Mouse (Mus musculus): Measurements from ENCODE around the gene Rps15. TPM values are rescaled to one million over a fixed set of nuclear protein-coding genes. Genes with fewer than 3 reads are reported as not detected.

Gene Rps15
- total RNA-seq, 2 experiments from 2014 or later = 952 to 954 TPM

DNA sequence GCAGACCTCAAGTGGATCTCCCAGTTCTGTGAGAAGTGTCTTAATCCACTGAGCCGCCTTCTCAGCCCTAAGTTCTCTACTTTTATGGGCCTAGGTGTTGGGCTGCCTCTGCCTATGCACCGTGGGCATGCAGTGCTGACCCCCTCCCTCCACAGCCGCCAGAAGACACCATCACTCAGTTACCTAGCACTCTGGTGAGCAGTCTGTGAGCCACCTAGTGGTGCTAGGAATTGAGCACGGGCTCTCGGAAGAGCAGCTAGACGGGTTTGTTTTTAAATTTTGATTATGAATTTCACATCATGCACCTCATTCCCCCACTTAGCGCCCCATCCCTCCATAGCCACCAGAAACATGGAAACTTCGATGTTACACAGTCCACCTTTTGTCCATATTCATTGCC lies 3.6 kb upstream of the Rps15 start:
- no peak for DNase-seq

- DNase-seq = no peak
Measured at GRCm38 (mm10) chr10:80293325-80293724, 1.1 kb downstream of the Rps15 start.

DNA sequence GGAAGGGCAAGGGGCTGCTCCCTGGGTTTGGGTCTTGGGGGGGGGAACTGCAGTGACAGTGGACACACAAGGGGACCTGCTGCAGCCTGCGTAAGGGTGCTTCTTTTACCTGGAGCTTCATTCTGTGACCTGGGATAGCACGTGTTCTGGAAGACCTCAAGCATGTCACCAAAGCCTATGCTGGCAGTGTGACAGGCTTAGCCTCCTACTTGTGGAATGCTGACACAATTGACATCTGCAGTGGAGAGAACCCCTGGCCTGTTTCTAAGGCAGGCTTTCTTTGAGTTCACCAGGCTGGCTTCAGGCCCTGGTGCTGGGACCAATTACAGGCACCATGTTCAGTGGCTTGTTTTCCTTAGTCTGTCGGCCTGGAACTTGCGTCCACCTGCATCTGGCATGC lies 2.1 kb downstream of the Rps15 start:
- DNase-seq = no peak

DNA sequence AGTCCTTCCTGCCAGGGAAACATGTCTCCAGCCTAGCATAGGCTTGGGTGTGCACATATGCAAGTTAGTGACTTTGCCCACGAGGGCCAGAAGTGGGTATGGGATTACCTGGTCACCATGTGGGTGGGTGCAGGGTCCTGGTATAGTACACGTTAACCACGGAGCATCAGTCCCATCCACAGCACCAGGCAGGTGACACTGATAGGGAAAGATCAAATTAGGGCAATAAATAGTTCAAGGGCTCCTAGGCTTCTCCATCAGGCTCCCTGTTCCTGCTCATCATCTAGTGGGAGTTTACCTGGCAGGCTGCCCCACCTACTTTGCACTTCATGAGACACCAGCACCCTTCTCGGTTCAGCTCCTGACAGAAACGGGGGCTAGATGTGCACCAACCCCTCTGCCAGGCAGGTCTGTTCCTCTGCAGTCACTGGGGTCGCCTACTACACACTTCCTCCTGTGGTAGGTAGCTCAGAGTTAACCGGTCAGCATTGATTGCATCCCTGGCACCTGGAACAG lies 2.6 kb downstream of the Rps15 start:
- DNase-seq = no peak

- peak; percentile 71 for DNase-seq
Measured at GRCm38 (mm10) chr10:80295618-80296425, 3.6 kb downstream of the Rps15 start, which contains the start of gene Apc2. TSS of gene Apc2 (plus strand) at chr10:80295977.

DNA sequence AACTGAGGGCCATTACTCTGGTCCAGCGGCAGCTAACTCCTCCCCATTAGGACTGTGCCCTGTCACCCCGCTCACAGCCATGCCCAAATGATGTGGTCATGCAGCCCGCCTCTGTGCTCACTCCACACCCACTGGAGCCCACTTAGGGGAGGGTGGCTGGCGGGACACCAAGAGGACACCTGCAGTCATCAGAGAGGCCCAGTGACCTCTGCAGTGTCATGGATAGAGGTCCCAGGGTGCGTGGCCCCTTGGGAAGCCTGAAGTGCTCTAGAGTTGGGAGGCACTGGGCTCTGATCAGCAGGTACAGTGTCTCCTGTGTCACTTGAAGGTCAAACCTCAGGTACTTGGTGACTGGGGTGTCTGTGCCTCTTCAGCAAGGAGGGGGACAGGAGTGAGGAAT lies 4.6 kb downstream of the Rps15 start:
- DNase-seq = no peak

DNA sequence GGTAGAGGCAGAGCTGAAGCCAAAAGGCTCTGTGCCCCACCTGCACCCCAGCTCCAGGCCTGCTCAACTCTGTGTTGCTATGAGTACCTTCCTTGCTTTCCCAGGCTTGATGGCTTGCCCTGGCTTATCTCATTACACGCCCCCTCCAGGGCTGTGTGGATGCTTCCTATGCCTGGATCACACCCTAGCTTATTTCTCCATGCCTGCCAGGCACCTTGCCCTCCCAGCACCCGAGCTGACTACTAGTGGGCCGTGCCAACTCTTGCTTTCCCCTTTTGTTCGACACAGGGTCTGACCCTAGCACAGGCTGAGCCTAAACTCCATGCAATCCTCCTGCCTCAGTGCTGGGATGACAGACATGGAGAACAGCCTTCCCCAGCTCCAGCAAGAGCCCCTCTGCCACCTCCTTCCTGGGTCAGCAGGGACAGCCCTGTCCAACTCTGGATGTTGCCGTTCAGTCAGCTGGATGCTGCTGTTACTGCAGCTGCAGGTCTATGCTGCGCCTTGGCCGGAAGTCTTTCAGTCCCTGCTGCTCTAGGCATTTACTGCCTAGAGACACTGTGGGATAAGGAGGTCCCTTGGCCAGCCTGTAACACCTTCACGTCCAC lies 5.4 kb downstream of the Rps15 start:
- DNase-seq = no peak

DNA sequence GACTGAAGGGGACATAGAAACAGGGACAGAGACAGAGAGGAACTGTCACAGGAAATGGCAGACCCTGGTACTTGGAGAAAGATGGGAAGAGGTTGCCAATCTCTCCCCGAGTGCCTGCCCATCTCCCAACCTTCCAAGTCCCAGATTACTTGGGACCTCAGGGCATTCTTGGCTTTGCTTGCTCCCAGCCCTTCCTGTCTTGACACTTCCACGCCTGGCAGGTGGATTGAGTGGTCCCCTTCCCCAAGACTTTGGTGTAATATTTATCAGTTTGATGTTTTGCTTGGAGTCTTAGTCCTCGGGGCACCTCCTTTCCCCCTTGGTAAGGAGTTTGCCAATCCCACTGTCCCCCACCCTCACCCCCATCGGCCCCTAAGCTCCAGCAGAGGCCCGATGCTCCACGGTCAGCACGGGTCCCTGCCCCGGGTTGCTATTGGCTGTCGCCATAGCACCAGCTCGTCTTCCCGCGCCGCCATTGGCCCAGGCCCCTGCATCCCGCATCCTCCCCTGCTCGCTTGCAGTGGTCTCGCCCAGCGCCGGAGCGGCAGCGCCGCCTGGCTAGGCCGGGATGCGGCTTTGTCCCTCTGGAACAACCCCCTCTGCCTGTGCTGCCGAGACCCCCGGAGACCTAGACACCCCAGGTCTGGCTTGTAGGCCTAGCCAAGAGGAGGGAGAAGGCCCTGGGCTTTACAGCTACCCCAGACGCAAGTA lies 6.5 kb downstream of the Rps15 start:
- peak; percentile 54 for DNase-seq

GRCm38 (mm10) chr10:80299301-80299700 lies 7.0 kb downstream of the Rps15 start:
- DNase-seq = no peak

- no peak for DNase-seq
Measured at GRCm38 (mm10) chr10:80299824-80300223, 7.6 kb downstream of the Rps15 start.

- no peak for DNase-seq
Measured at GRCm38 (mm10) chr10:80300672-80301181, 8.5 kb downstream of the Rps15 start.

DNA sequence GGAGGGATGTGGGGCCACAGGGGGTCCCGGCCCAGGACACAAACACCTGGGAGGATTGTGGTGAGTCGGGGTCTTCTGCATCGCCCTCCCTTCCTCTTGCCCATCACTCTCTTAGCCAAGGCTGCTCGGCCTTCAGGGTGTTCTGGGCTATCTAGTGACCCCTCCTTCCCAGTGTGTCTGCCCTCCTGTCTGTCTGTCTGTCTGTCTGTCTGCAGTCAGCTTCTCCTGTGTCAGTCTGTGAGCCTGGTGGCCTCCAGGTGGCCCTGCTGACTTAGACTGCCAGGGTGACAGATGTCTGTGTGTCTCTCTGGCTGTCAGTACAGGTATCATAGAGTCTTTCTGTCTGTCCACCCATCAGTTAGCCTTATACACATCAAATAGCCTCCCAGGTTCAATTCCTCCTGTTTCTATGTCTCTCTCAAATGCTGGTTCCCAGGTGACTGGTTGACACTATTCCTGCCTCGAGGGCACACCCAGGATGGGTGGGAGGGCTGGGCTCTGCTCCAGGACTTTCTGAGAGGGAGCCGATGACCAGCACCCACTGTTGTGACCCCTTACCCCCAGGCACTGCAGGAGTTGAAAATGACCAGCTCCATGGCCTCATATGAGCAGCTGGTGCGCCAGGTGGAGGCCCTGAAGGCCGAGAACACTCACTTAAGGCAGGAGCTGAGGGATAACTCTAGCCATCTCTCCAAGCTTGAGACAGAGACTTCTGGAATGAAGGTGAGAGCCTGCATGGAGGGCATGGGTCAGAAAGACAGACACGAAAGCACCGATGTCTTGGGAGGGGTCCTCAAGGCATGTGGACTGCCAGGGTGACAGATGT lies 9.2 kb downstream of the Rps15 start:
- no peak for DNase-seq

DNA sequence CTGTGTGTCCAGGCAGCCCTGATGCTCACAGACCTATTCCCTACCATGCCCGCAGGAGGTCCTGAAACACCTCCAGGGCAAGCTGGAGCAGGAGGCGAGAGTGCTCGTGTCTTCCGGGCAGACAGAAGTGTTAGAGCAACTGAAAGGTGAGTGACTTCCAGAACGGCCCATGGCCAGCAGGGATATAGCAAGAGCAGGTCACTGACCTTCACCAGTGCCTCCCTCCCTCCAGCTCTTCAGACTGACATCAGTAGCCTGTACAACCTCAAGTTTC lies 9.8 kb downstream of the Rps15 start:
- DNase-seq = no peak

DNA sequence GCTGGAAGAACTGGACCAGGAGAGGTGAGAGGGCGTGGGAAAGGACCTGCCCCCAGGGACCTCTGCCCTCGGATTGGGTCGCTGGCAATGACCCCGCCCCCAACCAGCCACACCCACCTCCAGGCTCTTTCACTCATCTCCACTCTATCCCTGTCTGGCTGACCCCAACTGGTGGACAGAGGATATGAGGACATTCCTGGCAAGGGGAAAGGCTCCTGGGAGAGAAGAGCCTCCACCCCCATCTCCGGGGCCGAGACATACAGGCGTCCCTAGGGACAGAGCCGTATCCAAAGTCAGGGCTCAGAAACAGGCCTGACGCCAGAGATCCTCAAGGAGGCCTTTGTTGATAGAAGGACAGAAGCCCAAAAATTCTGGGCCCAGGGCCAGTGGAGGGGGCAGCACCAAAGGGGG lies 10.2 kb downstream of the Rps15 start:
- peak; percentile 75 for DNase-seq

DNA sequence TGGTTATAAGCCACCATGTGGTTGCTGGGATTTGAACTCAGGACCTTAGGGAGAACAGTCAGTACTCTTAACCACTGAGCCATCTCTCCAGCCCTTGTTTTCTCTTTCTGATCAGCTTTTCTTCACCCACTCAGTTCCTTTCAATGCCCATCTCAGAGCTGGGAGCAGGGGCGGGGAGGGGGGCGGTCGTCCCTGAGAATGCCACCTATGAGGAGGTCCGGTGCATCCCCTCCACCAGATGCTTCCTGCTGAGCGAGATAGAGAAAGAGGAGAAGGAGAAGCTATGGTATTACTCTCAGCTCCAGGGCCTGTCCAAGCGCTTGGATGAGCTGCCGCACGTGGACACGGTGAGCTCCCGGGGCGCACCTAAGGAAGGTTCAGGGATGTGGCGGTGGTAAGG lies 12.2 kb downstream of the Rps15 start:
- DNase-seq = no peak

DNA sequence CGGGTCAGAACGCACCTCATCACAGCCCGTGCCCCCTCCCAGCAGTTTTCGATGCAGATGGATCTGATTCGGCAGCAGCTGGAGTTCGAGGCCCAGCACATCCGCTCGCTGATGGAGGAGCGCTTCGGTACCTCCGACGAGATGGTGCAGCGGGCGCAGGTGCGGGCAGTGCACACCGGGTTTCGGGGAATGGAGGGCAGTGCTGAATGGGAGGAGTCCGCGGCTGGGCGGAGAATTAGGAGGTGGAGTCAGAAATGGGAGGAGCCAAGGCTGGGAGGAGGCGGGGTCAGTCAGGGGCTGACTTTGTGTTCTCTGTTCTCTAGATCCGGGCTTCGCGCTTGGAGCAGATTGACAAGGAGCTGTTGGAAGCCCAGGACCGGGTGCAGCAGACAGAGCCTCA lies 12.6 kb downstream of the Rps15 start:
- no peak for DNase-seq

- no peak for DNase-seq
Measured at GRCm38 (mm10) chr10:80311560-80311959, 19.3 kb downstream of the Rps15 start.

- DNase-seq = no peak
Measured at GRCm38 (mm10) chr10:80312586-80313504, 20.6 kb downstream of the Rps15 start.

GRCm38 (mm10) chr10:80313627-80314201 lies 21.5 kb downstream of the Rps15 start:
- DNase-seq = no peak

DNA sequence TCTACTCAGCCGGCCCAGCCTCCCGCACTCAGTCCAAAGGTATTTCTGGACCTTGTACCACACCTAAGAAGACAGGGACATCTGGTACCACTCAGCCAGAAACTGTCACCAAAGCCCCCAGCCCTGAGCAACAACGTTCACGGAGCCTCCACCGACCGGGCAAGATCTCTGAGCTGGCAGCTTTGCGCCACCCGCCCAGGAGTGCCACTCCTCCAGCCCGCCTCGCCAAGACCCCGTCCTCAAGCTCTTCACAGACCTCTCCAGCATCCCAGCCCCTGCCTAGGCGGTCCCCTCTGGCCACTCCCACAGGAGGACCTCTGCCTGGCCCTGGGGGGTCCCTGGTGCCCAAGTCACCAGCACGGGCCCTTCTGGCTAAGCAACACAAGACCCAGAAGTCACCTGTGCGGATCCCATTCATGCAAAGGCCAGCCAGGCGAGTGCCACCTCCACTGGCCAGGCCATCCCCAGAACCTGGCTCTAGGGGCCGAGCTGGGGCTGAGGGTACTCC lies 22.3 kb downstream of the Rps15 start:
- no peak for DNase-seq
